Mouse (Mus musculus) heart, postnatal 14 days (tissue): ENCODE data around the gene Galr2. TPM values are rescaled to one million over a fixed set of nuclear protein-coding genes. Genes with fewer than 3 reads are reported as not detected.
A peak's percentile ranks its signal among the peaks of the same experiment; 100 is the strongest.
"Not testable (repeated sequence)": the region's sequence is repeated elsewhere in the genome, so short reads cannot be mapped to it uniquely, and the experiment has no call there.

ENCODE experiments used
- DNase-seq, 2 experiments: peaks; one replicate each; pipeline ENCODE4 v3.0.0; 2021 to 2022
- intact Hi-C: fragments of 180-260 bp; cut with DNase I; formaldehyde crosslinking; loops from one replicate; pipeline ENCODE4 v1.15.1; 2025
- total RNA-seq, 2 experiments: library from RNA; stranded (reverse); gene quantifications; 2 replicates each; pipeline ENCODE4 v1.2.3; 2021

Gene Galr2
- total RNA-seq, 2 experiments from 2014 or later, result not detected

DNA sequence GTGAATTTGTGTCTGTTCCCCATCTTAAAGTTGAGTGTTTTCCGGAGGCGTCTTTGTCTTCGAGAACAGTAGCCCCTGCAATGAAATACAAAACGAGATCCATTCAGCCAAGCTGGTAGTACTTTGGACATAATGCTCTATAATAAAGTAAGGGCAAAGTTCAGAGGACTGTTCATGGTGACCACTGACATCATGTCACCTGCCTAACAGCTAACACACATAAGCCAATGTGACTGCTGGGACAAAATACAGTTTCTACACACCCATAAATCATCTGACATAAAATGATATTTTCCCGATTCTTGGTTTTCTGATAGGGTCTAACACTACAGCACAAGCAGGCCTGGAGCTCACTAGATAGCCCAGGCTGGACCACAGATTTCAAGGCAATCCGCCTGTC is 12.4 kb upstream of the Galr2 start:
- intact Hi-C loops, result no loop called here
- no peak for DNase-seq

- DNase-seq, result no peak
- intact Hi-C loops, result no loop called here
These were observed 11.2 kb upstream of the Galr2 start for GRCm38 (mm10) chr11:116269560-116269959.

- no peak for DNase-seq
- intact Hi-C loops, result no loop called here
These were observed 7.9 kb upstream of the Galr2 start for GRCm38 (mm10) chr11:116272589-116273468.

- intact Hi-C loops, result no loop called here
- DNase-seq, result no peak
These were observed 7.2 kb upstream of the Galr2 start for GRCm38 (mm10) chr11:116273469-116274044.

DNA sequence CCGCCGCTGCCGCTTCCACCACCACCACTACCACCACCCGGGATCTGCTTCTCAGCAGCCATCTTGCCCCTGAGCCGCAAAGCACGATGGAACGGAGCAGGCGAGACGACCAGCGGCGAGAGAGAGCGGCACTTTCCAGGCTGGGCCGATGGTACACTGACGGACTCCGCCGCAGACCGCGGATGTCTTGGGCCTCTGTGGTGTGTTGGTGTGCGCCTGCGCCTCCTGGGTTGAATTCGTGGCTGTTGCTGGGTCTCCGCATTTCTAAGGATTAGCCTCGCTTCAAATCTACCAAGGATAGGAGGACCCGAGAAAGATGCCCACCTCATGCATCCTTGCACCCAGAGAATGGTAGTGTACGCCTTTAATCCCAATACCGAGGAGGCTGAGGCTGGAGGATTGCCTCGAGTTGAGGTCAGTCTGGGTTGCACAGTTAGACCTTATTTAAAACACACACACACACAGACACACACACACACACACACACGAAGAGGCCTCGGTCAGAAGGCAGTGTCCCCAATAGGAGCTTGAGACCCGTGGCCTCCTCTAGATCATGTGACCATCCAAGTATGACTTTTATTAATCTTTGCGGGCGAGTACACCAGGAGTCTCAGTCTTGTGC is 6.6 kb upstream of the Galr2 start, which contains the start of gene Srp68:
Gene Srp68, minus strand, starts transcription at position 173 of the 622 bp plus-strand sequence.
- intact Hi-C loops, result no loop called here
- DNase-seq, result peak; percentile 91 to 94

GRCm38 (mm10) chr11:116277184-116277583 is 3.6 kb upstream of the Galr2 start:
- intact Hi-C loops, DNase-seq: not testable (repeated sequence)

DNA sequence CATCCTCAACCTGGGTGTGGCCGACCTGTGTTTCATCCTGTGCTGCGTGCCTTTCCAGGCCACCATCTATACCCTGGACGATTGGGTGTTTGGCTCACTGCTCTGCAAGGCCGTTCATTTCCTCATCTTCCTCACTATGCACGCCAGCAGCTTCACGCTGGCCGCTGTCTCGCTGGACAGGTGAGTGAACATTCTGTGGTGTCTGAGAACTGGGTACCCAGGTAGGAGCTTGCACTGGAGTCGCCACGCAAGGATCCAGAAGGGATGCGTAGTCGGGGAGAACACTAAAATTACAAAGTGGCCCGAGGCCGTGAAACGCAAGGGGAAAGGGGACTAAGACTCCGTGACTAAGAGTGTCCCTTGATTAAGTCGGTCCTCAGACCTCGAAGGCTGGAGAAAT is 932 bp downstream of the Galr2 start:
- DNase-seq, result no peak
- intact Hi-C loops, result no loop called here

DNA sequence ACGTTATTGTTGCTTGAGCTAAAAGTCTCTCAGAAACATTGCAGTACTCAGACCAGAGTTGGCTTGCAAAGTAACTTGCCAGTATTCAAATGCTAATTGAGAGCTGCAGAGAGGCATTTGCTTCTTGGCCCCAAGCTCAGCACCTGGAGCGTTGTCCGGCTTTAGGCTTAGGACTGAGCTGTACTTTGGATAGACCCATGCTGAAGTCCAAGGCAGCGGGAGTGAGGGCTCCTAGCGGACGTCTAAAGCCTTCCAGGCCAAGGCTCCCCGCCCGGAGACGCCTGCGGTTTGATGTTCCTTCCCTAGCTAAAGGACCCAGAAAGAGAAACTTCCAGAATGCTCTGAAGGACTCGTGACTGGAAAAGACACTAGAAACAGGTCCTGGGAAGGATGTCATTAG is 1.4 kb downstream of the Galr2 start:
- intact Hi-C loops, result no loop called here
- DNase-seq, result no peak

- intact Hi-C loops, result no loop called here
- no peak for DNase-seq
These were observed 2.3 kb downstream of the Galr2 start for GRCm38 (mm10) chr11:116282912-116283521.

- DNase-seq, result no peak
- intact Hi-C loops, result no loop called here
These were observed 3.2 kb downstream of the Galr2 start for GRCm38 (mm10) chr11:116283982-116284381.

DNA sequence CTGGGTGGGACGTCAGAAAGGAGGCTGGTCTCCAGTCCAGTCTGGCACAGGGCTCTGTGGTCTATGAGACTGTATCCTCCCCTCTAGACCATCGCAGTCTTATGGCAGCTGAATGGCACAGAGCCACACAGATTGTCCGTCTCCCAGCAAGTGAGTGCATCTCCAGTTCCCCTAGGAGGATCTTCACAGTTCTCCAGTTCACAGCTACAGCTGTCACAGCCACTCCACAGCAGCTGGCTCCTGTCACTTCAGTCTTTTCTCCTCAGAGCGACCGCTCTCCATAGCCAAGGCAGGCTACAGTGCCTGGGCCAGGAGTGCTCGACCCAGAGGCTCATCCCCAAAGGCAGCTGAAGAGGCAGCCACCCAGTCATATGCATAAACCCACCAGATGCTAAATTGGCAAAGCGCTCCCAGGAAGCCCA is 5.0 kb downstream of the Galr2 start:
- peak; percentile 45 to 66 for DNase-seq
- intact Hi-C loops, result no loop called here

- intact Hi-C loops, result no loop called here
- DNase-seq, result no peak
These were observed 6.6 kb downstream of the Galr2 start for GRCm38 (mm10) chr11:116287351-116287750.

DNA sequence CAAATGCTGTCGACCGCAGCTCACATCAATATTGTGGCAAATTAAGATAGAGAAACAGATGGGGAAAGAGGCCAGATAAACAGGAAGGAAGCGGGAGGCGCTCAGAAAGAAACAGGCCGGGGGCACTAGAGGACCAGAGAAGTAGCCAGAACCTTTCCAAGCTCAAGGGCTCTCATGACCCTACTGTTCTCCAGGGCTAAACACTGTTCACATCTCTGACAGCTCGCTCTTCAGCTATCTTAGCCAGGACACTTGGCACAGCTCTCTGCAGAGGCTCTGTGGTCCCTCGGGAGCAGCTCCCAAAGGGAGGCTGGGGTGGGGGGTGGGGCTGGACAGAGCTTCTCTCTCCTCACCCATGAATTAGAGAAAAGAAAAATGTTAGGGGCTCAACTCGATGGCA is 9.8 kb downstream of the Galr2 start:
- intact Hi-C loops, result no loop called here
- DNase-seq, result no peak

GRCm38 (mm10) chr11:116292401-116292800 is 11.7 kb downstream of the Galr2 start:
- intact Hi-C loops, result no loop called here
- no peak for DNase-seq

DNA sequence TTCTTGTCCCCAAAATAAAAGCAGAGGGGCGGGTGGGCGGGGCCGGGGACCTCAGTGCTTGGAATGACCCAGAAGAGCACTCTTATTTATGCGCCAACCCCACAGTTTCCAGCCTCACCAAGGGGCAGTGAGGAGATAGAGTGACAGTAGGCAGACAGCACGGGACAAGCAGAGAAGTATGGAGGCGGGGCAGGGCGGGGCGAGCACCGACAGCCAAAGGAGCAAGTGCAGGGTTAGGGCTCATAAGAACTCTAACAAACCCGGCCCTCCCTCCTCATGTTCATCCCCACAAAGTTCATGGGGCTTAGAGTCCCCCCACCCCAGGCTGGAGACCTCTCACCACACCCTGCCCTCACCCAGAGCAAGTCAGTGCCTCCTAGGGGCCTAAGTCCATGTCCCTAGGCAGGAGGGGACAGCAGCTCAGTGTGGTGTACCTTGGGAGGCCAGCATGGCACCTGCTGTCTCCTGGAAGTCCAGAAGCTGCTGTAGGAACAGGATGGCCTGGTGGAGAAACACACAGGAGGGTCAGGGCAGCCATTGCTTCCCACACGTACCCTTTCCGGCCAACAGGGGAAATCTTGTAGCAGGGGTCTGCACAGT is 12.9 kb downstream of the Galr2 start:
- DNase-seq, result no peak
- intact Hi-C loops, result loop anchor here (1.0 kb wide), 1 partner anchor 67 kb away; no protein-coding TSS in a partner anchor

GRCm38 (mm10) chr11:116294319-116294718 is 13.6 kb downstream of the Galr2 start:
- intact Hi-C loops, result loop anchor here (1.0 kb wide), 1 partner anchor 68 kb away; no protein-coding TSS in a partner anchor
- peak; percentile 59 to 72 for DNase-seq

- no peak for DNase-seq
These were observed 15.5 kb downstream of the Galr2 start for GRCm38 (mm10) chr11:116296191-116296734.

DNA sequence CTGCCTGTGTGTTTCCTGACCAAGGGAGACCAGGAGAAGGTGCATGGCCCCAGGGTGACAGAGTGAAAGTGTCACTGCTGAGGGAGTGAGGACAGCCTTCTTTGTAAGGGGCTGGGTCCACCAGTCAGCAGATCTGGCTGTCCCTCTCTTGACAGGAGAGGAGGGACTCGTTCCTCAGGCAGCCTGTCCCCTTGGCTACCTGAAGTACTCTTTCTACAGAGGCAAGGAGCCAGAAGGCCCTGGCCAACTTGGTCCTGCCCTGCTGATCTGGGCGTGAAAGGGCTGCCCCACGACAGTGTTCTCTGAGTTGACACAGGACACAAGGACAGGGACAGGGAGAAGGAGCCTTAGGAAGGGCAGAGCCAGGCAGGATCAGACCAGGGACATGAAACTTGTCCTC is 16.3 kb downstream of the Galr2 start:
- DNase-seq, result no peak
- intact Hi-C loops, result no loop called here

More at GRCm38 (mm10) chr11:116296191-116296734, 15.5 kb downstream of the Galr2 start:
- intact Hi-C loops, result no loop called here

DNA sequence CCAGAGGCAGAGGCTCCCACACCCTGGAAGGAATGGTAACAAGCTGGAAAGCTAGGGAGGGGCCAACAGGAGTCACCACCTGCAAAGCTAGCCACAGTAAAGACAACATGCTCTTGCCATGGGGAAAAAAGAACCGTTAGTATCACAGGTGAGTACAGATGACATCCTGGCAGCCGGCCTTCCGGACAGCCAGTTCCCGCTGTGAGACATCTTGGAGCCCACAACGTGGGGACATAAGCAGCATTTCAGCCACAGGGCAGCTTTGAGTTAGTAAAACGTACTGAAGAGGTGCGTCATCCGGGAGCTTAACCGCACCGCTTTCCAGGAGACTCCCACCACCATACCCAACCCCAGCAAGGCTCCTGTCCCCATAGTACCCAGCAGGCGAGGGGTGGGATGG is 17.5 kb downstream of the Galr2 start:
- intact Hi-C loops, result no loop called here
- no peak for DNase-seq

DNA sequence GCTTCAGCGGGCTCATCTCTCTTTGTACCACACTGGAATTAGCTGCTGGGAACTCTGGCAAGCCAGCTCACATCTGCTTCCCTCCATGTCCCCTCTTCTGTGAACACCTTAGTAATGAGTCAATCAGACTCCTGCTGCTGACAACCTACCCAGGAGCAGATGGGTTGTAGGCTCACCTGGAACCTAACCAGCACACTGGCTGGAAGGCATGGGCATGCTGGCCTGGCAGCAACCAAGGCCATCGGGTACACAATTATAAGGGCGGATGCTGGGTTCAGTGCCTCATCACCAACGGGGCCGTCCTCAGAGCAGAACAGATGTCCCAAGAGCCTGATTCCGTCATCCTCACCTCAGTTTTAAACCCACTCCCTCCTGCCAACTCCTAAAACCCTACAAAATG is 17.9 kb downstream of the Galr2 start:
- intact Hi-C loops, result no loop called here
- DNase-seq, result no peak
